In genomic region chr11:100613241-100613640, GRCm38 (mm10) we compare ENCODE assay signal across 14 mouse cellular contexts. TPM values are rescaled to one million over a fixed set of nuclear protein-coding genes. Genes with fewer than 3 reads are reported as not detected.
DNase-seq lines count a peak whose midpoint lies in the region; ATAC-seq and TF ChIP-seq lines count a peak whose summit lies in the region.
"Had no signal": no experiment of that assay in that cellular context is flagged by ENCODE, and none has a peak within 500 bp of the region (broad histone marks: within the 10 kb centered on the region; RNA-seq: fewer than 3 reads in every experiment).

No protein-coding gene starts in this region.

- peak; percentile 62 for DNase-seq in forebrain, postnatal 0 days
- DNase-seq in lung, adult 18-20 months = no peak
- peak; percentile 87 for DNase-seq in adipocyte (ENCODE audit: low spot score)
- DNase-seq in splenic B cell, adult 2 months (ENCODE audit: low read depth, low spot score) = peak; percentile 36
- DNase-seq in layer of hippocampus, postnatal 14 days (ENCODE audit: low spot score in 2 of 2) = no peak
- no peak for DNase-seq in right cerebral cortex, postnatal 10 days (ENCODE audit: low spot score in 2 of 2)
- DNase-seq: adrenal gland, adult 2 months; cerebellum, adult 8-10 months; gastrocnemius, postnatal 14 days; kidney, postnatal 10 days; liver, postnatal 0 days had no signal

- no peak for ATAC-seq in forebrain, postnatal 0 days
- no peak for ATAC-seq in forebrain, embryonic 15.5 days (replicated peaks)
- no peak; the same call in 1 of the 2 replicates for ATAC-seq in lung, embryonic 16.5 days (ENCODE audit: low read depth)
- ATAC-seq: liver, postnatal 0 days had no signal

- H3K4me3 ChIP-seq in forebrain, postnatal 0 days (ENCODE audit: low read depth, low read length) = no peak overlapping the region
- no peak overlapping the region for H3K4me3 ChIP-seq in forebrain, embryonic 15.5 days
- H3K4me3 ChIP-seq in lung, embryonic 16.5 days (ENCODE audit: low read length) = 0 out of 2 replicates have a peak overlapping the region, but pooled peaks have one; percentile 3
- H3K4me3 ChIP-seq: erythroblast, embryonic 14.5 days had no signal

- no peak overlapping the region for H3K4me2 ChIP-seq in forebrain, postnatal 0 days (ENCODE audit: low read depth)
- H3K4me2 ChIP-seq in forebrain, embryonic 15.5 days (replicated peaks) = no peak overlapping the region
- H3K4me2 ChIP-seq in lung, embryonic 16.5 days (ENCODE audit: low read depth, low read length) = no peak overlapping the region; the same call in 1 of the 2 replicates

- no peaks in the 10 kb centered on the region for H3K36me3 ChIP-seq in forebrain, postnatal 0 days (ENCODE audit: insufficient read depth)
- no peaks in the 10 kb centered on the region for H3K36me3 ChIP-seq in forebrain, embryonic 15.5 days
- no peaks in the 10 kb centered on the region for H3K36me3 ChIP-seq in lung, embryonic 16.5 days (ENCODE audit: control insufficient read depth, insufficient read depth, low read length)
- peaks cover 5% of the 10 kb centered on the region for H3K36me3 ChIP-seq in splenic B cell, adult 2 months (ENCODE audit: control insufficient read depth, insufficient read depth, low read length, poor library complexity, severe bottlenecking)

- H3K4me1 ChIP-seq in forebrain, postnatal 0 days (ENCODE audit: insufficient read depth) = peaks cover 8% of the 10 kb centered on the region
- peaks cover 9% of the 10 kb centered on the region for H3K4me1 ChIP-seq in forebrain, embryonic 15.5 days
- peaks cover 21% of the 10 kb centered on the region for H3K4me1 ChIP-seq in lung, embryonic 16.5 days (replicated peaks; ENCODE audit: control insufficient read depth, insufficient read depth, low read length)

- WGBS in forebrain, postnatal 0 days = 77% methylated on average over 3 of the region's 3 CpGs
- 88% methylated on average over 3 of the region's 3 CpGs for WGBS in forebrain, embryonic 15.5 days
- 76% methylated on average over 3 of the region's 3 CpGs for WGBS in lung, embryonic 16.5 days

- TF ChIP-seq CTCF in forebrain, postnatal 0 days (IDR thresholded peaks at IDR 0.05; ENCODE audit: low read depth) = no peak

- no peaks in the 10 kb centered on the region for H3K27me3 ChIP-seq in forebrain, postnatal 0 days (ENCODE audit: insufficient read depth, low read length)
- H3K27me3 ChIP-seq in forebrain, embryonic 15.5 days = no peaks in the 10 kb centered on the region
- no peaks in the 10 kb centered on the region for H3K27me3 ChIP-seq in lung, embryonic 16.5 days (ENCODE audit: control insufficient read depth, insufficient read depth, low read depth, low read length)
- no peaks in the 10 kb centered on the region for H3K27me3 ChIP-seq in splenic B cell, adult 2 months (ENCODE audit: control insufficient read depth, insufficient read depth, low read length, poor library complexity, severe bottlenecking)

- no peaks in the 10 kb centered on the region for H3K9me3 ChIP-seq in forebrain, postnatal 0 days (ENCODE audit: low read length)
- H3K9me3 ChIP-seq in forebrain, embryonic 15.5 days = no peaks in the 10 kb centered on the region
- H3K9me3 ChIP-seq in lung, embryonic 16.5 days (ENCODE audit: control insufficient read depth, low read length) = no peaks in the 10 kb centered on the region

- H3K9ac ChIP-seq in forebrain, postnatal 0 days = no peak overlapping the region
- H3K9ac ChIP-seq in forebrain, embryonic 15.5 days (replicated peaks) = no peak overlapping the region
- no peak overlapping the region for H3K9ac ChIP-seq in lung, embryonic 16.5 days (ENCODE audit: low read length)
- H3K9ac ChIP-seq: liver, postnatal 0 days had no signal

- H3K27ac ChIP-seq in forebrain, postnatal 0 days (ENCODE audit: low read depth, low read length) = no peak overlapping the region
- no peak overlapping the region for H3K27ac ChIP-seq in forebrain, embryonic 15.5 days (replicated peaks)
- no peak overlapping the region for H3K27ac ChIP-seq in lung, embryonic 16.5 days (ENCODE audit: low read length)

RNA-seq across cellular contexts. Expression of gene Nkiras2, which starts 5.8 kb away (rescaled TPM):
- total RNA-seq in forebrain, postnatal 0 days (2014; rRNA removed) = 83.0 and 100 TPM in 2 replicates
- 81.1 and 81.4 TPM in 2 replicates for polyA plus RNA-seq in forebrain, postnatal 0 days (2015; fragmentation: Nextera tagmentation; extraction: Ambion mirVana)
- 90.5 and 91.3 TPM in 2 replicates for polyA plus RNA-seq in forebrain, embryonic 15.5 days (2015; fragmentation: Nextera tagmentation; extraction: Ambion mirVana)
- polyA plus RNA-seq in lung, embryonic 16.5 days (2015; fragmentation: Nextera tagmentation; extraction: Ambion mirVana) = 58.3 and 58.6 TPM in 2 replicates
- 10 to 100 TPM; 22.8 to 23.0 TPM for total RNA-seq in layer of hippocampus, postnatal 14 days (2021)

RNA-seq across cellular contexts. Expression of gene Dnajc7, which starts 6.7 kb away (rescaled TPM):
- 104 and 111 TPM in 2 replicates for total RNA-seq in forebrain, postnatal 0 days (2014; rRNA removed)
- 232 and 248 TPM in 2 replicates for polyA plus RNA-seq in forebrain, postnatal 0 days (2015; fragmentation: Nextera tagmentation; extraction: Ambion mirVana)
- 294 and 295 TPM in 2 replicates for polyA plus RNA-seq in forebrain, embryonic 15.5 days (2015; fragmentation: Nextera tagmentation; extraction: Ambion mirVana)
- polyA plus RNA-seq in lung, embryonic 16.5 days (2015; fragmentation: Nextera tagmentation; extraction: Ambion mirVana) = 212 and 230 TPM in 2 replicates
- 100 to 1,000 TPM; 237 to 253 TPM for total RNA-seq in layer of hippocampus, postnatal 14 days (2021)

RNA-seq across cellular contexts. Expression of gene Cnp, which starts 38.5 kb away (rescaled TPM):
- 37.3 and 41.5 TPM in 2 replicates for total RNA-seq in forebrain, postnatal 0 days (2014; rRNA removed)
- polyA plus RNA-seq in forebrain, postnatal 0 days (2015; fragmentation: Nextera tagmentation; extraction: Ambion mirVana) = 44.8 and 56.2 TPM in 2 replicates
- 23.4 and 26.9 TPM in 2 replicates for polyA plus RNA-seq in forebrain, embryonic 15.5 days (2015; fragmentation: Nextera tagmentation; extraction: Ambion mirVana)
- 35.2 and 35.5 TPM in 2 replicates for polyA plus RNA-seq in lung, embryonic 16.5 days (2015; fragmentation: Nextera tagmentation; extraction: Ambion mirVana)
- 100 to 1,000 TPM; 355 to 359 TPM for total RNA-seq in layer of hippocampus, postnatal 14 days (2021)

Comparison
In these comparisons a context has a peak if more than half of its experiments do, and no peak if none do; other contexts are left out.
1. DNase-seq: peak in forebrain, postnatal 0 days (single experiment), adipocyte (single experiment) and splenic B cell, adult 2 months (single experiment); none in lung, adult 18-20 months (0 of 2), layer of hippocampus, postnatal 14 days (0 of 2) and right cerebral cortex, postnatal 10 days (0 of 2).